Mouse (Mus musculus): ENCODE measurements around the gene Lin7a. TPM values are rescaled to one million over a fixed set of nuclear protein-coding genes. Genes with fewer than 3 reads are reported as not detected.

Gene Lin7a
- polyA plus RNA-seq, 1 experiment from 2014 or later = 2.0 TPM

- WGBS = 65% methylated on average over 2 of the region's 2 CpGs
These were observed 48.2 kb downstream of the Lin7a start for GRCm38 (mm10) chr10:107319648-107320047.

DNA sequence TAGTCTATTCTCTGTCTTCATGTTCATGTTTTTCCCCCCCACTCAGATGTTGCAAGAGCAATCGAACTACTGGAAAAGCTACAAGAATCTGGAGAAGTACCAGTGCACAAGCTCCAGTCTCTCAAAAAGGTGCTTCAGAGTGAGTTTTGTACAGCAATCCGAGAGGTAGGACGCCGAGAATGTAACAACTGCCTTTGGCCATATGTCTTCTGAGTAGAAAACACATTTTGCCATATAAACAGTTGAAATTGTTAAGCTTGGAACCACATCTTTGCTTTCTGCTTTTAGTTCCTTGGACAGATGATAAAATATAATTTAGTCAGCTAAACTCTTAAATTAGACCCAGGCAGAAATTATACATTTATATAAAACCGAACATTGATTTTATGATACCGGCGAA is 52.4 kb downstream of the Lin7a start:
- 86% methylated on average over 7 of the region's 7 CpGs for WGBS
- Histone ChIP-seq H3K27me3 (ENCODE audit: control insufficient read depth, insufficient read depth, low read length) (no peaks in the 10 kb centered on the region), H3K27ac (ENCODE audit: low read length) (no peak overlapping the region), H3K9me3 (replicated peaks; ENCODE audit: control insufficient read depth, low read length) (no peaks in the 10 kb centered on the region), H3K4me2 (ENCODE audit: low read depth, low read length) (no peak overlapping the region), H3K4me1 (ENCODE audit: control insufficient read depth, insufficient read depth, low read length) (no peaks in the 10 kb centered on the region), H3K9ac (ENCODE audit: low read length) (no peak overlapping the region), H3K36me3 (ENCODE audit: control insufficient read depth, insufficient read depth) (no peaks in the 10 kb centered on the region), H3K4me3 (ENCODE audit: low read length) (no peak overlapping the region)
- no peak for ATAC-seq (replicated peaks; ENCODE audit: extremely low read depth, insufficient read depth, low FRiP score)

More at GRCm38 (mm10) chr10:107319648-107320047, 48.2 kb downstream of the Lin7a start:
- ATAC-seq (replicated peaks; ENCODE audit: extremely low read depth, insufficient read depth, low FRiP score) = no peak
- no peak overlapping the region for H3K27ac ChIP-seq (ENCODE audit: low read length)
- H3K9me3 ChIP-seq (replicated peaks; ENCODE audit: control insufficient read depth, low read length) = no peaks in the 10 kb centered on the region
- no peaks in the 10 kb centered on the region for H3K27me3 ChIP-seq (ENCODE audit: control insufficient read depth, insufficient read depth, low read length)
- no peaks in the 10 kb centered on the region for H3K36me3 ChIP-seq (ENCODE audit: control insufficient read depth, insufficient read depth)
- H3K4me3 ChIP-seq (ENCODE audit: low read length) = no peak overlapping the region
- no peak overlapping the region for H3K9ac ChIP-seq (ENCODE audit: low read length)
- H3K4me1 ChIP-seq (ENCODE audit: control insufficient read depth, insufficient read depth, low read length) = no peaks in the 10 kb centered on the region
- no peak overlapping the region for H3K4me2 ChIP-seq (ENCODE audit: low read depth, low read length)

- H3K36me3 ChIP-seq (ENCODE audit: control insufficient read depth, insufficient read depth) = no peaks in the 10 kb centered on the region
- no peak overlapping the region for H3K9ac ChIP-seq (ENCODE audit: low read length)
These were observed 54.1 kb downstream of the Lin7a start for GRCm38 (mm10) chr10:107325558-107325957.

GRCm38 (mm10) chr10:107339524-107339923 is 68.0 kb downstream of the Lin7a start:
- H3K9ac ChIP-seq (ENCODE audit: low read length) = no peak overlapping the region
- 86% methylated on average over 3 of the region's 3 CpGs for WGBS

More at GRCm38 (mm10) chr10:107325558-107325957, 54.1 kb downstream of the Lin7a start:
- Histone ChIP-seq H3K27me3 (ENCODE audit: control insufficient read depth, insufficient read depth, low read length) (no peaks in the 10 kb centered on the region), H3K4me2 (ENCODE audit: low read depth, low read length) (no peak overlapping the region), H3K4me1 (ENCODE audit: control insufficient read depth, insufficient read depth, low read length) (no peaks in the 10 kb centered on the region), H3K4me3 (ENCODE audit: low read length) (no peak overlapping the region), H3K9me3 (replicated peaks; ENCODE audit: control insufficient read depth, low read length) (no peaks in the 10 kb centered on the region), H3K27ac (ENCODE audit: low read length) (no peak overlapping the region)
- 85% methylated on average over 5 of the region's 5 CpGs for WGBS
- ATAC-seq (replicated peaks; ENCODE audit: extremely low read depth, insufficient read depth, low FRiP score) = no peak

DNA sequence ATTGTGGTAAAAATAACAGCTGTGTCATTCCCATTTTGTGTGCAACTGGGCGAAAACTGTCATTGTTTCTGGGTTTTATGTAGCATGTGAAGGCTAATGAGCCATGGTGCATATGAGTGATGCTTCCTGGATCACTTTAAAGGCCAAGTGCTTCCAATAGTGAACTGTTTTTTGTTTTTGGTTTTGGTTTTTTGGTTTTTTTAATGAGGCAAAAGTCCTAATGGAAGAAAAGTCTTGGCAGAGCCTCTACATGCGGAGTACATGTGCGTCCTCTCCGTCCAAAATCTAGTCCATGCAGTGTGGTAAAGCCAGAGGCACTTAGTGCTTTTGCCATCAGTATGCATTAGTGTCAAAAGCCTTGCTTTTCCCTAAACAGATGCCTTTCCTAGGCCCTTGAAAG is 69.7 kb downstream of the Lin7a start:
- WGBS = 79% methylated on average over 4 of the region's 4 CpGs
- H3K4me1 ChIP-seq (ENCODE audit: control insufficient read depth, insufficient read depth, low read length) = 0 out of 2 replicates have a peak, but pooled peaks cover 4% of the 10 kb centered on the region
- H3K4me2 ChIP-seq (ENCODE audit: low read depth, low read length) = no peak overlapping the region
- ATAC-seq (replicated peaks; ENCODE audit: extremely low read depth, insufficient read depth, low FRiP score) = no peak
- no peak overlapping the region for H3K27ac ChIP-seq (ENCODE audit: low read length)
- H3K9ac ChIP-seq (ENCODE audit: low read length) = no peak overlapping the region
- no peak overlapping the region for H3K4me3 ChIP-seq (ENCODE audit: low read length)
- H3K36me3 ChIP-seq (ENCODE audit: control insufficient read depth, insufficient read depth) = no peaks in the 10 kb centered on the region
- no peaks in the 10 kb centered on the region for H3K9me3 ChIP-seq (replicated peaks; ENCODE audit: control insufficient read depth, low read length)
- no peaks in the 10 kb centered on the region for H3K27me3 ChIP-seq (ENCODE audit: control insufficient read depth, insufficient read depth, low read length)

More at GRCm38 (mm10) chr10:107339524-107339923, 68.0 kb downstream of the Lin7a start:
- Histone ChIP-seq H3K4me2 (ENCODE audit: low read depth, low read length) (no peak overlapping the region), H3K4me1 (ENCODE audit: control insufficient read depth, insufficient read depth, low read length) (0 out of 2 replicates have a peak, but pooled peaks cover 4% of the 10 kb centered on the region), H3K36me3 (ENCODE audit: control insufficient read depth, insufficient read depth) (no peaks in the 10 kb centered on the region), H3K27ac (ENCODE audit: low read length) (no peak overlapping the region), H3K27me3 (ENCODE audit: control insufficient read depth, insufficient read depth, low read length) (no peaks in the 10 kb centered on the region), H3K4me3 (ENCODE audit: low read length) (no peak overlapping the region), H3K9me3 (replicated peaks; ENCODE audit: control insufficient read depth, low read length) (no peaks in the 10 kb centered on the region)
- ATAC-seq (replicated peaks; ENCODE audit: extremely low read depth, insufficient read depth, low FRiP score) = no peak

DNA sequence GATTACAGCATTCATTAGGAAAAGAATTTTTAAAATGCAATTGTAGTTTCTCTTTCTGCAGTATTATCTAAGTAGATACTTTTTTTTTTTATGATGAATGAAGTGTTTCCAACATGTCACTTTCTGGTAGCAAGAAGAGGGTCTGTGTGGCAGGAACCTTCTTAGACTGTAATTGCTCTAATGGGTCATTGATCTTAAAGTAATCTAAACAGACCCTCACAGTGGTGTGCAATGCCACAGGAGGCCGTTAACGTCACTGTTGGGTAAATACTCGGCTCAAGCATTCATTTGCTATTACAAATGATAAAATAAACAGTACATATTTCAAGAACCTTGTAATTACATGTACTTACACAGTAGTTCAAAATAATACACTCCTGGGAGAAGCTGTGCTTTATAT is 72.7 kb downstream of the Lin7a start:
- Histone ChIP-seq H3K4me1 (ENCODE audit: control insufficient read depth, insufficient read depth, low read length) (0 out of 2 replicates have a peak, but pooled peaks cover 4% of the 10 kb centered on the region), H3K9ac (ENCODE audit: low read length) (no peak overlapping the region), H3K9me3 (replicated peaks; ENCODE audit: control insufficient read depth, low read length) (no peaks in the 10 kb centered on the region), H3K27me3 (ENCODE audit: control insufficient read depth, insufficient read depth, low read length) (no peaks in the 10 kb centered on the region), H3K36me3 (ENCODE audit: control insufficient read depth, insufficient read depth) (no peaks in the 10 kb centered on the region), H3K4me2 (ENCODE audit: low read depth, low read length) (no peak overlapping the region), H3K27ac (ENCODE audit: low read length) (no peak overlapping the region), H3K4me3 (ENCODE audit: low read length) (no peak overlapping the region)
- ATAC-seq (replicated peaks; ENCODE audit: extremely low read depth, insufficient read depth, low FRiP score) = no peak
- WGBS = 55% methylated on average over 3 of the region's 3 CpGs

GRCm38 (mm10) chr10:107347842-107348241 is 76.4 kb downstream of the Lin7a start:
- H3K36me3 ChIP-seq (ENCODE audit: control insufficient read depth, insufficient read depth) = no peaks in the 10 kb centered on the region
- no peak overlapping the region for H3K9ac ChIP-seq (ENCODE audit: low read length)
- no peak overlapping the region for H3K4me2 ChIP-seq (ENCODE audit: low read depth, low read length)
- no peak for ATAC-seq (replicated peaks; ENCODE audit: extremely low read depth, insufficient read depth, low FRiP score)
- 0 out of 2 replicates have a peak, but pooled peaks cover 4% of the 10 kb centered on the region for H3K4me1 ChIP-seq (ENCODE audit: control insufficient read depth, insufficient read depth, low read length)
- 82% methylated on average over 3 of the region's 3 CpGs for WGBS
- H3K27ac ChIP-seq (ENCODE audit: low read length) = no peak overlapping the region
- no peak overlapping the region for H3K4me3 ChIP-seq (ENCODE audit: low read length)
- no peaks in the 10 kb centered on the region for H3K27me3 ChIP-seq (ENCODE audit: control insufficient read depth, insufficient read depth, low read length)
- no peaks in the 10 kb centered on the region for H3K9me3 ChIP-seq (replicated peaks; ENCODE audit: control insufficient read depth, low read length)

DNA sequence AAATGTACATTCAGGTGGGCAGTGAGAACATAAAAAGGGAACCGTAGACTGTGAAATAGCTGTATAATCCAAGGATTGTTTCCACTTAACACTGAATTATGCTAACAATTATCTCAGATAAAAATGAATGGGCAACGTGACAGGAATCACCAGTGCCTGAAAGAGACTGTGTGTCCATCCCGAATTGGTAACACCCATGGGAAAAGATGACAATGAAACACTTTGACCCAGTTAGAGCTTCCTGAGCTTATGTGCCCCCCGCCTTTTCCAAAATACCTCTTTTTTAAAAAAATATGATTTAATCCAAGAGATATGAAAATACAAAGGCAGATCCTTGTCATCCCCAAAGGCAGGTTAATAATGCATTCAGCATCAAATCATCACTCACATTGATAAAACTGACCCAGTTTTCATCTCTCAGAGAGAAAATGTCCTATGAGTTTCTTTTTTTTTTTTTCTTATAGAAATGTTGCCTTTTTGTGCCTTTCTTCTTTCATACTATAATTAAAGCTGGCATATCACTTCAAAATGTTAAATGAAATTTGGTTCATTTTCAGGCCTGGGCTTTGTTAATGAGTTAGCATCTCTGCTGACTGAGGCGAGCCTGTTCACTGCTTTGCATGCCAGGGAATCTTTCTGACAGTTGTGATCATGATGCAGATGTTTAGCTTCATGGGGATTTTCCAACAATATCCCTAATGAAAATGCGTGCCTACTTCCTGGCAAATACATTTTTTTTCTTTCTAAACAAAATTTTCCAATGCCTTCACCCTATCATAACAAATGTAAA is 80.4 kb downstream of the Lin7a start:
- no peak overlapping the region for H3K9ac ChIP-seq (ENCODE audit: low read length)
- no peaks in the 10 kb centered on the region for H3K4me1 ChIP-seq (ENCODE audit: control insufficient read depth, insufficient read depth, low read length)
- no peak for ATAC-seq (replicated peaks; ENCODE audit: extremely low read depth, insufficient read depth, low FRiP score)
- no peaks in the 10 kb centered on the region for H3K27me3 ChIP-seq (ENCODE audit: control insufficient read depth, insufficient read depth, low read length)
- no peaks in the 10 kb centered on the region for H3K36me3 ChIP-seq (ENCODE audit: control insufficient read depth, insufficient read depth)
- 69% methylated on average over 6 of the region's 6 CpGs for WGBS
- H3K4me3 ChIP-seq (ENCODE audit: low read length) = no peak overlapping the region
- H3K27ac ChIP-seq (ENCODE audit: low read length) = no peak overlapping the region
- no peaks in the 10 kb centered on the region for H3K9me3 ChIP-seq (replicated peaks; ENCODE audit: control insufficient read depth, low read length)
- H3K4me2 ChIP-seq (ENCODE audit: low read depth, low read length) = no peak overlapping the region

DNA sequence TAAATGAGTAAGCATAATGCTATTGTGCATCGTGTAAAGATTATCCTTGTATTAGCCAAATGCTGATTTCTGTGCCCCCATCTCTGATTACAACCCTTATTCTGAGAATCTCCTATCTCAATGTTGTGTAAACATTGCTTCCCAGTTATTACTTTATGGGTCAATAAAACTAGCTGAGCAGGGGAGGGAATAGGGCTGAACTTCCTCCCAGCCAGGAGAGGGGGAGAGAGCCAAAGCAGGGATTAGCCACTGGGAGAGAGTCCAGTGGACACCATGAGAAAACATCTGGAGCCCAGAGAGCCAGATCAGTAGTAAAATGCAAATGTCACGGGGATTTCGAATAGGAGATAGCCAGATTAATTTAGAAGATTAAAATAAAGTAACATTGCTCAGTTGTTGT is 82.0 kb downstream of the Lin7a start:
- Histone ChIP-seq H3K36me3 (ENCODE audit: control insufficient read depth, insufficient read depth) (no peaks in the 10 kb centered on the region), H3K27ac (ENCODE audit: low read length) (no peak overlapping the region), H3K4me3 (ENCODE audit: low read length) (no peak overlapping the region), H3K4me1 (ENCODE audit: control insufficient read depth, insufficient read depth, low read length) (no peaks in the 10 kb centered on the region), H3K4me2 (ENCODE audit: low read depth, low read length) (no peak overlapping the region), H3K9ac (ENCODE audit: low read length) (no peak overlapping the region), H3K9me3 (replicated peaks; ENCODE audit: control insufficient read depth, low read length) (no peaks in the 10 kb centered on the region), H3K27me3 (ENCODE audit: control insufficient read depth, insufficient read depth, low read length) (no peaks in the 10 kb centered on the region)
- 86% methylated on average over 3 of the region's 3 CpGs for WGBS
- ATAC-seq (replicated peaks; ENCODE audit: extremely low read depth, insufficient read depth, low FRiP score) = no peak
